Mouse (Mus musculus): ENCODE measurements around the gene Tent4a.

GRCm38 (mm10) chr13:69547488-69548180 lies 13.2 kb upstream of the Tent4a start:
- TF ChIP-seq POLR2A (IDR thresholded peaks at IDR 0.05; ENCODE audit: borderline replicate concordance, extremely low read depth, insufficient read depth, insufficient read length, poor library complexity, severe bottlenecking) (no peak), CTCF (IDR thresholded peaks at IDR 0.05; ENCODE audit: borderline replicate concordance, extremely low read depth, insufficient read depth, insufficient read length) (no peak)

Measured in brain, embryonic 14.5 days (tissue).